Mouse (Mus musculus) CD4-positive, CD25-positive, alpha-beta regulatory T cell, adult 2 months (primary cell): ENCODE results near the gene Cer1.

Experiments used
- DNase-seq: peaks from one replicate; pipeline ENCODE4 v3.0.0-alpha.2; 2012; ENCODE audit warnings: low read depth, low spot score

The Cer1 gene

GRCm38 (mm10) chr4:82875532-82875931 lies 9.4 kb downstream of the Cer1 start:
- no peak for DNase-seq

DNA sequence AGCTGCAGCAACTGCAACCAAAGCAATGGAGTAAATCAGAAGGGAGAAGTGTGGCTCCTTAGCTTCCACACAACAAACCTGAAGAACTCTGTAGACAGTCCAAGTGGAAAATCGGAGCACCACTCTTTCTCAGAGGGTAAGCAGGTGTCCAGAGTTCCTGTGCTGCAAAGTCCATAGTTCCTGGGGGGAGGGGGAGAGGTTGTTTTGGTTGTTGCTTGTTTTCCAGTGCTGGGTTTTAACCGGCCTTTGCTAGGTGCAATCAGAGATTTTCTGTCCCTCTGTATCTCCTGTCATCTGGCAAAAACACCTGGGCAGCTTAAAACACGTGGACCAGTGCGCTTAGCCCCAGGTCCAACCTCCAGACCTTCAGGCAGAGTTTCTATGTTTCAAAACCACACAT lies 10.2 kb downstream of the Cer1 start:
- DNase-seq, result no peak

DNA sequence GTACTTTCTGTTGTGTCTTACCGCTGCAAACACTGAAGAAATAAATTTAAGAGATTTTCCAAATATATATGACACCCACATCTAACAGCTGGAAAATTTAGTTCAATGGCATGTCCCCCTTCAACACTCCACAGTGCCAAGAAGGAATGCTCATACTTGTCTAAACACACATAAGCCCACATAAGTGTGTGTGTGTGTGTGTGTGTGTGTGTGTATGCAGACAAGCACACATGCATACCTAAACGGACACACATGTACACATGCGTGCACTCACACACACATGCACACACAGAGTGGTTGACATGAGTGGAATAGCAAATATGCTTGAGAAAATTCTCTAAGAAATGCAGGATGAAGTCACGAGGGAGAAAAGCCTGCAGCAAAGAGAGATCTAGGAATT lies 12.4 kb downstream of the Cer1 start:
- no peak for DNase-seq

- DNase-seq, result no peak
Observed at GRCm38 (mm10) chr4:82872121-82872520, 12.8 kb downstream of the Cer1 start.

GRCm38 (mm10) chr4:82870931-82871330 lies 14.0 kb downstream of the Cer1 start:
- DNase-seq, result no peak

DNA sequence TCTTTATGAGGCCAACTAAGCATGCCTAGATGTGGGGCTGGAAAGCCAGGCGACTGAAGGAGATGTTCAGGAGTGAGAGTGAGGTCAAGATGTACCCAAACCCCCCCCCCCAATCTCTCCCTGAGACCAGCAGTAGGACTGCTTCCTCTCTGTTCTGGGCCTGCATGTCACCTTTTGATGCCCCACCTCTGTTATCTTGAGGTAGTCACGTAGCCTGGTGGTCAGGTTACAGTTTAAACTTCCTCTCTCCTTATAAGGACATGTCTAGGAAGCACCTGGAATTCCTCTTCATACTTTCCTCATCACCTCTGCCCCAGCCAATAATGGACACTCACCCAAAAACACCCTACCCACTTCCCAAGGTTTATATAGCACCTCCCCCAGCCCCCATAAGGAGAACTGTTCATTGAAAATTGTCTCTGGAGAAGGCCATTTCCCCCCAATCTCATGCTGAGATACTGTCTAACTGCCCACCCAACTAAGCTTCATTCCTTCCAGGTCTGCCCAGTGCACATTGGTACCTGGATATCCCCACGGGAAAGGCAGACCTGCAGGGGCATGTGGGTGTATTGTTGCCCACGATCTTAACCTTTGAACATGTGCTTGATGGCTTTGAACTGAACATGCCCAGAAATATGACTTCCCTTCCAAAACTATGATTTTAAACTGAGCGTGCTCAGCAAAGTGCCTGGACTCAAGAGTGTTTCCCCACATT lies 17.1 kb downstream of the Cer1 start:
- DNase-seq, result no peak

DNA sequence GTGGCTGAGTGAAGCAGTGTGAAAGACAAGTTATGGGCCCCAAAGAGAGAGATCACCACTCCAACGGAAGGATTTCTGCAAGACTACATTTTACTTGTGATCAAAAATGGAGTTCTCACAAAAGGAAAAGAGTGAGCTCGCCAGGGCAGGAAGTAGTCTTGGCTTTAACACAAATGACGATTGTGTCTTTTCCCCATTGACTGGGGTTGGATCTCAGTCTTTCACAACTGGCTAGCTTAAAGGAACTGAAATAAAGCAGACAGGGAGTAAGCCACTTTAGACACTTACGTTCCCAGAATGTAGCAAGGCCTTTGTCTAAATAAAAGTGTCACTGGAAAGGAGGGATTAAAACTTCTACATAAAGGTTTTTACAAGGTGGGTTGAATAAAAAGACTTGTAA lies 17.8 kb downstream of the Cer1 start:
- DNase-seq, result no peak

GRCm38 (mm10) chr4:82864974-82865699 lies 19.8 kb downstream of the Cer1 start:
- DNase-seq, result no peak

- DNase-seq, result no peak
Observed at GRCm38 (mm10) chr4:82863316-82863715, 21.6 kb downstream of the Cer1 start.

DNA sequence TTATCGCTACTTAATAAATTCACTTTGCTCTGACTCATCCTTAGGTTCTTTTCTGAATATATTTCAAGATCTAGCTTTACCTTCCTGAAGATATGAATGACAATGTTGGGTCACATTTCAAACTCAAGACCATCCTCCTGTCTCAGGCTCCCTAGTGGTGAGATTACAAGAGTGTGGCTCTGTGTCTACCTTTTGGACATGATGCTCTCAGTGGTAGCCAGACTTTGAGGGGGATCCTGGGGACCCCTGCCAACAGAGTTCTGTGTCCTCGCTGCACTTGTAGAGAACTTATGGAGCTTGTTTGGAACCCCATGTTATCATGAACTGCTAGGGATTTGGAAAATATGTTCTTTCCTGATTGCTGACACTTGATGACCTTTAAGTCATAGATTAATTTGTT lies 23.5 kb downstream of the Cer1 start:
- DNase-seq, result no peak

GRCm38 (mm10) chr4:82860566-82860965 lies 24.4 kb downstream of the Cer1 start:
- no peak for DNase-seq

DNA sequence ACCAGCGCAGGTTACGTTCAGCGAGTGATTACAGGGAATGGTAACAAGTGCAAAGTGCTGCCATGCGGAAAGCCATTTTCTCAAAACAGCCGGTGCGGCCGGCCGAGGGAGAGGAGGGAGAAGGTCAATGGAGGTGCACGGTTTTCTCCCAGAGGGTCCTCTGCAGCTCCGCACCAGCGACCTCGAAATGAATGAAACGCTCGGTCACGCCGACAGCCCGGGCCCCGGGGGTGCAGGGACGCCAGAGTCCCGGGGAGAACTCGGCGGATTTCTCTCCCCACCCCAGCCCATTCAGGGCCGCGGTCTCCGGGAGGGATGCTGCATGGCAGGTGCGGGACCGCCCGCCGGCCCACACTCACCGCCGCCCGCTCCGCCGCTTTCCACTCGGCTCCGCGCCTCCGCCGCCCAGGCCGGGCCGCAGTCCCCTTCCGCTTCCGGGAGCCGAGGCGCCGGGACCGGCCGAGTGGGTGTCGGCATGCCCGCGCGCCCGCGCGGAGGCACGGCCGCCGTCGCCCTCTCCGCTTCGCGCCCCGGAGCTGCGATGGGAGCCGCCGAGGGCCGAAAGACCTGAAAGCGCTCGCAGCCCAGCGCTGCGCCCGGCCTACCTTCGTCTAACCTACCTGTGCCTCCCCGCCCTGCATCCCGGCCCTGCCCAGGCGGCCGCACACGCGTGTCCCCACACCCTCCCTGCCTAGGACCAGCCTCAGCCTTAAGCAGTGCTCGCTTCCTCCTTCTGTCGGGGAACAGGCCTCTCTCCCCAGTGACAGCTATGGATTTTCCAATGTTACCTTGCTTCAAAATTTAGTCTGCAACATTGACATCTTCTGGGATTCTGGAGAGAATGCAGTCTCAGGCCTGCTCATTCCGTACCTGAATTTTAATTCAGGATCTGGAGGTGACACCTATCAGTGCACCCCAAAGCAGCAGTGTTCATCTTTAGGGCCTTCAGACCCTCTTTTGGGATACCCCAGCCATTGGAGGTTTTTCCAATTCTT lies 25.5 kb downstream of the Cer1 start, which contains the start of gene Zdhhc21:
Gene Zdhhc21, minus strand, starts transcription at position 828 of the 995 bp plus-strand sequence.
- peak; percentile 81 for DNase-seq

DNA sequence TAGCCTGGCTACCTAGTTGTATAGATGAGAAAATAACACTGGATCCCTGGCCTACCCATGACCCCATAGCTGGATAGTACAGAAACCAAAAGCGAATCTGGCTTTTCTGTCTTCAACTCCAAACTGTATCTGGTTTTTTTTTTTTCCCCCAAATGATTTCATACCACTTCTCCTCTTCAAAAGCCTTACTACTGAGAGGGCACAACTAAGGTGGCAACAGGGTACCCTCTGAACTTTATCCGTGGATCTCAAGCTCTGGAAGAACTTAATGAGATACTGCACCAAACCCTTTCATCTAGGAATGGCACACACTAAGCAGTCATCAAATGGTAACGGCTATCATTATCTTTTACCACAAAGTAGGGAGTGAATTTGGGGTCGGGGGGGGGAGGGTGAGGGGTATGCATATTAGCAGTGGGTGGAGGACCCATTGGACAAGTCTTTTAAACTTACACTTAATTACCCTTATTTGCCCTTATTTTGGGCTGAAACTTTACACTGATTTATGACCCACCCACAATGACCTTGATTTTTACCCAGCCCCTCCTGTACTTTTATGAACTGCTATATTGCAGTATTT lies 26.4 kb downstream of the Cer1 start:
- DNase-seq, result peak; percentile 20

GRCm38 (mm10) chr4:82856986-82857385 lies 28.0 kb downstream of the Cer1 start:
- DNase-seq, result no peak

DNA sequence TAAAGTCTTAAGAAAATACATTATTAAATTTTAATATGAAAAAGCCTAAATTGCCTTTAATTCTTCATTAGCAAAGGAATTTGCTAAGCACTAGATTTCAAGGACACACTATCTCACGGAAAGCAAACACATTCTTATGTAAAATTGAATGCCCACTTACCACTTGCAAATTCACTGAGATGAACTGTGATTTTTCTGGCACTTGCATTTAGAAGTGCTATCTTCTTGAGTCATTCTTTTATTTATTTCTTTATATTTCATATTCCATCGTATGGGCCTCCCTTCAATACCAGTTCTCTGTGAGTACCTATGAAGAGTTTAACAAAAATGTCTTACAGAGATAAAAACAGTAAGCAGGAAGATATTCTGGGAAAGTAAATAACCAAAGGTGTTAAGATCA lies 31.1 kb downstream of the Cer1 start:
- no peak for DNase-seq

- DNase-seq, result peak; percentile 48
Observed at GRCm38 (mm10) chr4:82848552-82849234, 36.3 kb downstream of the Cer1 start.

DNA sequence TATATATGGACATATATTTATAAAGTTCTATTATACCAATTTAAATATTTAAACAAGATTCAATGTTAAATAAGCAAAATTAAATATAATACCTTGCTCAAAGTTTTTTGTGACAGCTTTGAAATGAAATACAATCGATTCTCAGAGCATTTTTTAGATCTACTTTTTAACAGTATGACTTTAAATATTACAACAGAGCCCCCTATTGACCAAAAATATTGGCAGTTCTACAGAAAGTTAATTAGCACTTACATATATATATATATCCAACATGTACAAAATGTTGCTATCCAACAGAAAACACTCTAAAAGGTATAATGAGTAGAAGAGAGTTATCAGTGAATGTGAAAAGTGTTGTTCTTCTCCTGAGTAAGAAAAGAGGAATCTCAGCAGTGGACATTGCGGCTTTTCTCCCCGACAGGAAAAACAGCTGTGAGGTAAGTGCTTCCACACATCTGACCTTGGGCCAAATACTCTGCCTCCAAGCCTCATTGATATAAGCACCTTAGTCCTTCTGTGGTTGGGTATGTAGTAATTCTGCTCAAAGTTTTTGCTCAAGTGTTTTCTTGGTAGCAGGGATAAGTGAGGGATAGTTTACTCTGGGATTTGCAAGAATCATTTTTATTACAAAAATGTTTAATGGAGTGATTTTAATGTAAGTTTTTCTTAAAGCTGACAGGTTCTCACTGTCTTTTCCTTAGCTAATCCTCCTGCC lies 47.3 kb downstream of the Cer1 start:
- peak; percentile 26 for DNase-seq
